Mouse (Mus musculus) hindbrain, embryonic 10.5 days (tissue): ENCODE measurements around the gene Ocln. TPM values are rescaled to one million over a fixed set of nuclear protein-coding genes. Genes with fewer than 3 reads are reported as not detected.
"Not testable (repeated sequence)": the region's sequence is repeated elsewhere in the genome, so short reads cannot be mapped to it uniquely, and the experiment has no call there.

Source experiments
- DNase-seq: peaks from one replicate; pipeline ENCODE4 v3.0.0-alpha.2; 2017; ENCODE audit warnings: low spot score
- H3K27ac ChIP-seq: fragments of 300-500 bp; sonication (generic); 2 replicates; pipeline ENCODE4 v1.5.1; 2016; ENCODE audit warnings: mild to moderate bottlenecking, moderate library complexity
- H3K27me3 ChIP-seq: fragments of 300-500 bp; sonication (generic); 2 replicates; pipeline ENCODE4 v1.6.1; 2016; ENCODE audit warnings: mild to moderate bottlenecking; ENCODE audit not compliant: poor library complexity, insufficient read depth, severe bottlenecking
- H3K36me3 ChIP-seq: fragments of 300-500 bp; sonication (generic); 2 replicates; pipeline ENCODE4 v1.6.1; 2016; ENCODE audit warnings: mild to moderate bottlenecking, moderate library complexity
- H3K4me1 ChIP-seq: fragments of 300-500 bp; sonication (generic); replicated peaks from 2 replicates; pipeline ENCODE4 v1.6.1; 2016; ENCODE audit warnings: mild to moderate bottlenecking
- H3K4me3 ChIP-seq: fragments of 300-500 bp; sonication (generic); 2 replicates; pipeline ENCODE4 v1.5.1; 2016; ENCODE audit warnings: mild to moderate bottlenecking, moderate library complexity
- H3K9me3 ChIP-seq: fragments of 300-500 bp; sonication (generic); 2 replicates; pipeline ENCODE4 v1.6.1; 2016; ENCODE audit warnings: mild to moderate bottlenecking, moderate library complexity
- WGBS: fragments of 180-500 bp; shearing (Covaris S2); methylation state at CpG from one replicate; pipeline ENCODE4 v1.1.7; 2016; 5-methylcytosine and 5-hydroxymethylcytosine counted together
- polyA plus RNA-seq: library from polyadenylated mRNA; unstranded; fragments of >200 nt; fragmentation: Nextera tagmentation; extraction: Ambion mirVana; gene quantifications from 2 replicates; pipeline ENCODE4 v1.2.1, GENCODE M21; 2016

Ocln gene
- polyA plus RNA-seq, 1 experiment from 2014 or later: 4.4 TPM

GRCm38 (mm10) chr13:100511146-100511859 is 41.2 kb downstream of the Ocln start:
- Histone ChIP-seq H3K4me1 (0 out of 2 replicates have a peak, but pooled peaks cover 5% of the 10 kb centered on the region), H3K9me3 (no peaks in the 10 kb centered on the region), H3K36me3 (no peaks in the 10 kb centered on the region), H3K27ac (no peak overlapping the region), H3K27me3 (no peaks in the 10 kb centered on the region), H3K4me3 (no peak overlapping the region)
- no peak for DNase-seq
- WGBS: 72% methylated on average over 7 of the region's 7 CpGs

- not testable (repeated sequence) for H3K27ac ChIP-seq, H3K4me3 ChIP-seq, H3K27me3 ChIP-seq, DNase-seq, H3K9me3 ChIP-seq, H3K4me1 ChIP-seq, H3K36me3 ChIP-seq
Measured at GRCm38 (mm10) chr13:100499625-100500024, 52.9 kb downstream of the Ocln start.

- DNase-seq: no peak
- Histone ChIP-seq H3K4me3 (no peak overlapping the region), H3K4me1 (peaks cover 14% of the 10 kb centered on the region), H3K27me3 (no peaks in the 10 kb centered on the region), H3K36me3 (no peaks in the 10 kb centered on the region), H3K27ac (no peak overlapping the region), H3K9me3 (no peaks in the 10 kb centered on the region)
- WGBS: 92% methylated on average over 4 of the region's 4 CpGs
Measured at GRCm38 (mm10) chr13:100495337-100495736, 57.2 kb downstream of the Ocln start.

- 61% methylated on average over 8 of the region's 8 CpGs for WGBS
- not testable (repeated sequence) for H3K36me3 ChIP-seq, H3K9me3 ChIP-seq, H3K27ac ChIP-seq, H3K4me3 ChIP-seq, DNase-seq, H3K27me3 ChIP-seq
- peaks cover 14% of the 10 kb centered on the region for H3K4me1 ChIP-seq
Measured at GRCm38 (mm10) chr13:100494370-100494769, 58.1 kb downstream of the Ocln start.

GRCm38 (mm10) chr13:100493313-100493712 is 59.2 kb downstream of the Ocln start:
- no peak for DNase-seq
- no peaks in the 10 kb centered on the region for H3K27me3 ChIP-seq
- H3K36me3 ChIP-seq: peaks cover 16% of the 10 kb centered on the region
- H3K4me1 ChIP-seq: peaks cover 14% of the 10 kb centered on the region
- H3K27ac ChIP-seq: no peak overlapping the region
- no peaks in the 10 kb centered on the region for H3K9me3 ChIP-seq
- H3K4me3 ChIP-seq: no peak overlapping the region
- WGBS: 77% methylated on average over 8 of the region's 8 CpGs

- DNase-seq: peak; percentile 87
- Histone ChIP-seq H3K4me1 (peaks cover 14% of the 10 kb centered on the region), H3K27ac (peak within 1 kb of the TSS; percentile 93), H3K36me3 (peaks cover 27% of the 10 kb centered on the region), H3K4me3 (peak within 1 kb of the TSS; percentile 85), H3K27me3 (no peaks in the 10 kb centered on the region), H3K9me3 (no peaks in the 10 kb centered on the region)
- WGBS: under 1% methylated on average over 51 of the region's 51 CpGs
Measured at GRCm38 (mm10) chr13:100492061-100492787, 60.3 kb downstream of the Ocln start, which contains the start of gene Gtf2h2. Gene Gtf2h2 (minus strand): TSS chr13:100492579.

GRCm38 (mm10) chr13:100491623-100492022 is 60.9 kb downstream of the Ocln start:
- peaks cover 33% of the 10 kb centered on the region for H3K36me3 ChIP-seq
- no peak for DNase-seq
- H3K27ac ChIP-seq: peak overlapping the region; percentile 93
- H3K9me3 ChIP-seq: no peaks in the 10 kb centered on the region
- peak overlapping the region; percentile 85 for H3K4me3 ChIP-seq
- no peaks in the 10 kb centered on the region for H3K27me3 ChIP-seq
- H3K4me1 ChIP-seq: peaks cover 14% of the 10 kb centered on the region
- WGBS: 17% methylated on average over 6 of the region's 6 CpGs

- 91% methylated on average over 5 of the region's 5 CpGs for WGBS
- Histone ChIP-seq H3K27ac (no peak overlapping the region), H3K9me3 (no peaks in the 10 kb centered on the region), H3K27me3 (no peaks in the 10 kb centered on the region), H3K36me3 (peaks cover 42% of the 10 kb centered on the region), H3K4me3 (no peak overlapping the region), H3K4me1 (peaks cover 14% of the 10 kb centered on the region)
- DNase-seq: no peak
Measured at GRCm38 (mm10) chr13:100490424-100490823, 62.1 kb downstream of the Ocln start.

GRCm38 (mm10) chr13:100483610-100484009 is 68.9 kb downstream of the Ocln start:
- Histone ChIP-seq H3K4me1 (no peaks in the 10 kb centered on the region), H3K4me3 (no peak overlapping the region), H3K36me3 (peaks cover 97% of the 10 kb centered on the region), H3K27ac (no peak overlapping the region), H3K27me3 (no peaks in the 10 kb centered on the region), H3K9me3 (no peaks in the 10 kb centered on the region)
- 95% methylated on average over 7 of the region's 7 CpGs for WGBS
- no peak for DNase-seq

GRCm38 (mm10) chr13:100463527-100464222 is 88.8 kb downstream of the Ocln start:
- Histone ChIP-seq H3K4me1 (no peaks in the 10 kb centered on the region), H3K36me3 (peaks cover 75% of the 10 kb centered on the region), H3K27ac (no peak overlapping the region), H3K4me3 (no peak overlapping the region), H3K9me3 (peaks cover 8% of the 10 kb centered on the region; the same call in 1 of the 2 replicates), H3K27me3 (no peaks in the 10 kb centered on the region)
- WGBS: 89% methylated on average over 2 of the region's 2 CpGs
- DNase-seq: no peak

GRCm38 (mm10) chr13:100461336-100461735 is 91.2 kb downstream of the Ocln start:
- H3K27ac ChIP-seq: no peak overlapping the region
- WGBS: 84% methylated on average over 3 of the region's 3 CpGs
- H3K9me3 ChIP-seq: no peaks in the 10 kb centered on the region
- H3K36me3 ChIP-seq: peaks cover 52% of the 10 kb centered on the region
- no peaks in the 10 kb centered on the region for H3K4me1 ChIP-seq
- no peaks in the 10 kb centered on the region for H3K27me3 ChIP-seq
- DNase-seq: no peak
- no peak overlapping the region for H3K4me3 ChIP-seq

- not testable (repeated sequence) for H3K36me3 ChIP-seq, H3K27ac ChIP-seq, DNase-seq, H3K9me3 ChIP-seq, H3K27me3 ChIP-seq, H3K4me3 ChIP-seq, H3K4me1 ChIP-seq
- WGBS: 83% methylated on average over 8 of the region's 8 CpGs
Measured at GRCm38 (mm10) chr13:100452415-100453127, 99.9 kb downstream of the Ocln start, which contains the start of gene Naip1. Gene Naip1 (minus strand): TSS chr13:100452869.
